8 mouse cellular contexts compared by ENCODE assay signal in the genomic region with DNA sequence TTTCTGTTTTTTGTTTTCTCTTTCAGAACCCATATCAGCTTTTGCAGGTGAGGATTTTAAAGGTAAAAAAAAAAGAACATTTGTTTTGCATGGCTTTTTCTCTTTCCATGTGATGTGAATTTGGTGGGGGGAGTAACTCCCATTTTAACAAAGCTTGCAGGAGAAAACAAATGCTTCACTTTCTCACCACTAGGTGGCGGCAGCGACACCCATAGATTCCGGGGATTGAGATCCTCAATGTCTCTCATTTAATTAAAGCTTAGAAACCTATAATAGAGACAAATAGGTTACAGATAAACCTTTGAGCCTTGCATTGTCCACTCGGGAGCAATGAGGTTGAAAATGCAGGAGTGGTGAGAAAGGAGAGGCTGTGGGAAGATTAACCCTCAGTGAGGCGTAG.
DNase-seq lines count a peak whose midpoint lies in the region; ATAC-seq and TF ChIP-seq lines count a peak whose summit lies in the region.

No protein-coding gene starts in this region.

- peaks cover 83% of the 10 kb centered on the region for H3K36me3 ChIP-seq in intestine, embryonic 14.5 days (ENCODE audit: control insufficient read depth, insufficient read depth, low read length)
- peaks cover 10% of the 10 kb centered on the region for H3K36me3 ChIP-seq in intestine, embryonic 15.5 days
- H3K36me3 ChIP-seq in ES-E14 (ENCODE audit: control insufficient read depth, insufficient read depth, low read length, poor library complexity, severe bottlenecking) = no peaks in the 10 kb centered on the region

- 25% methylated on average over 5 of the region's 5 CpGs for WGBS in intestine, embryonic 14.5 days
- 24% methylated on average over 5 of the region's 5 CpGs for WGBS in intestine, embryonic 15.5 days

- no peaks in the 10 kb centered on the region for H3K27me3 ChIP-seq in intestine, embryonic 14.5 days (replicated peaks; ENCODE audit: control insufficient read depth, insufficient read depth, low read length)
- no peaks in the 10 kb centered on the region for H3K27me3 ChIP-seq in intestine, embryonic 15.5 days (replicated peaks)

- no peak overlapping the region for H3K4me3 ChIP-seq in intestine, embryonic 14.5 days (ENCODE audit: low read depth, low read length)
- H3K4me3 ChIP-seq in intestine, embryonic 15.5 days (replicated peaks) = no peak overlapping the region
- H3K4me3 ChIP-seq in ES-E14 (ENCODE audit: insufficient read depth in 1 of 2, low read depth in 1 of 2, low read length in 2 of 2, poor library complexity in 1 of 2, severe bottlenecking in 1 of 2) = no peak overlapping the region

- no peak overlapping the region for H3K9ac ChIP-seq in intestine, embryonic 14.5 days (ENCODE audit: low read length)
- no peak overlapping the region for H3K9ac ChIP-seq in intestine, embryonic 15.5 days
- no peak overlapping the region for H3K9ac ChIP-seq in ES-E14 (ENCODE audit: insufficient read depth, low read depth, low read length, poor library complexity, severe bottlenecking)

- no peaks in the 10 kb centered on the region for H3K4me1 ChIP-seq in intestine, embryonic 14.5 days (replicated peaks; ENCODE audit: control insufficient read depth, insufficient read depth, low read length)
- H3K4me1 ChIP-seq in intestine, embryonic 15.5 days (replicated peaks) = no peaks in the 10 kb centered on the region
- H3K4me1 ChIP-seq in ES-E14 (ENCODE audit: control insufficient read depth in 2 of 2, insufficient read depth in 2 of 2, low read length in 2 of 2, poor library complexity in 1 of 2) = peaks cover 3 to 15% of the 10 kb centered on the region in 2 experiments

- peak; percentile 83 for DNase-seq in intestine, embryonic 14.5 days (ENCODE audit: low spot score)
- no peak for DNase-seq in ES-E14 (ENCODE audit: low read depth, low spot score)
- DNase-seq in brain, adult 2 months (ENCODE audit: low read depth, low spot score) = peak; percentile 84
- DNase-seq in gastrocnemius, postnatal 10 days = peak; percentile 69
- DNase-seq in left cerebral cortex, adult 18-20 months (ENCODE audit: low spot score in 2 of 2) = peak; percentile 69 to 81
- DNase-seq in natural killer cell, adult 2 months (ENCODE audit: low spot score in 2 of 2) = peak; percentile 35 to 43
- no peak for DNase-seq in yolk sac, embryonic 10.5 days (ENCODE audit: low spot score)

- no peak overlapping the region for H3K27ac ChIP-seq in intestine, embryonic 14.5 days (ENCODE audit: low read depth)
- no peak overlapping the region for H3K27ac ChIP-seq in intestine, embryonic 15.5 days
- H3K27ac ChIP-seq in ES-E14 (ENCODE audit: insufficient read depth, low read depth, low read length, poor library complexity, severe bottlenecking) = no peak overlapping the region

- in situ Hi-C loops in ES-E14 (cut with MboI; ENCODE audit: low sequenced_read_pairs in 2 of 2, unreplicated experiment in 2 of 2) = no loop called here

- H3K4me2 ChIP-seq in intestine, embryonic 14.5 days (ENCODE audit: low read length) = no peak overlapping the region
- no peak overlapping the region for H3K4me2 ChIP-seq in intestine, embryonic 15.5 days (replicated peaks)

- no peaks in the 10 kb centered on the region for H3K9me3 ChIP-seq in intestine, embryonic 14.5 days (ENCODE audit: control insufficient read depth, low read length)
- no peaks in the 10 kb centered on the region for H3K9me3 ChIP-seq in intestine, embryonic 15.5 days
- H3K9me3 ChIP-seq in ES-E14 (ENCODE audit: control insufficient read depth, insufficient read depth, low read depth, low read length) = no peaks in the 10 kb centered on the region

- ATAC-seq in intestine, embryonic 14.5 days (replicated peaks; ENCODE audit: low FRiP score, low TSS enrichment, low read depth) = no peak
- ATAC-seq in intestine, embryonic 15.5 days = no peak

TF ChIP-seq in ES-E14, 5 proteins besides CTCF, POLR2A, EP300 and RAD21:
- TF ChIP-seq HCFC1 (IDR thresholded peaks at IDR 0.05; ENCODE audit: borderline replicate concordance, insufficient read depth, low read length) = no peak
- TF ChIP-seq ZC3H11A (IDR thresholded peaks at IDR 0.05; ENCODE audit: borderline replicate concordance, low read depth, low read length) = no peak
- no peak for TF ChIP-seq MAFK (IDR thresholded peaks at IDR 0.05; ENCODE audit: insufficient read depth, low read depth, low read length)
- no peak for TF ChIP-seq CHD2 (IDR thresholded peaks at IDR 0.05; ENCODE audit: low read depth, low read length)
- peak; percentile 18; the same call in 1 of the 2 replicates for TF ChIP-seq ZNF384 (IDR thresholded peaks at IDR 0.05; ENCODE audit: low read depth, low read length)

Comparison
In these comparisons a context has a peak if more than half of its experiments do, and no peak if none do; other contexts are left out.
1. DNase-seq: peak in intestine, embryonic 14.5 days (single experiment), brain, adult 2 months (single experiment), gastrocnemius, postnatal 10 days (single experiment), left cerebral cortex, adult 18-20 months (2 of 2) and natural killer cell, adult 2 months (2 of 2); none in ES-E14 (single experiment) and yolk sac, embryonic 10.5 days (single experiment).